Mouse (Mus musculus): ENCODE measurements around the gene Tatdn3. TPM values are rescaled to one million over a fixed set of nuclear protein-coding genes. Genes with fewer than 3 reads are reported as not detected.
"Not testable (repeated sequence)": the region's sequence is repeated elsewhere in the genome, so short reads cannot be mapped to it uniquely, and the experiment has no call there.

Gene Tatdn3
- polyA plus RNA-seq, 1 experiment from 2014 or later: 14.4 TPM

DNA sequence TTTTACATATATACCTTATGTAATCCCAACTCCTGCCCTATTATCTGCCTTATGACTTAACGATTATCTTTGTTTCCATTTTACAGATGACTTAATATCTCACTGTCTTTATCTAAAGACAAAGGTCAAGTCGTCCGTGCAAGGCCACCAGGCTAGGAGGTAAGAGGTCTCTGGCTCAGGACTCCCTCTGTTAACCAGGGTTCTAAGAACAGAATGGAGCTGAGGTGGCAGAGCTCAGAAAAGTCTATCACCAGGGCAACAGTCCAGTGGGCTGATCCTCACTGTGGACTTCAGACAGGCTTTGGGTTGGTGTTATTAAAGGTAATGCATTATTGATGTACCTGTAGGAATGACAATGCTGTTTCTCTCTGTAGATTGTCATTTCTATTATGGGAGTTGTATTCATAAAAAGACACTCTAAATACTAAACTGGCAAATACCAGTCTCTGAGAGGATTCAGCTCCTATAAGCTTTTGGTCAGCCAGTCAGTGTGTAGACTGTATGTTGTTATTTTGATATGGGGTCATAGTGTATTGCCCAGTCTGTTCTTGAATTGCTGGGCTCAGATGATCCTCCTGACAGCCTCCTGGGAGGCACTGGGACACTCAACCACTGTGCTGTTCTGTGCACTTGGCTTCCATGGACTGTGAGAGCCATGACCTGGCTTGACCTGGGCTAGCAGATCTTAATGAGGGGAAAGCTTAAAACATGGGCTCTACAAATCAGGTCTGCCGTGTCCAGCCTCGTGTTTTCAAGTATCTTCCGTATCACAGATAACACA is 26.0 kb downstream of the Tatdn3 start, which contains the start of gene Spata45:
Gene Spata45 (plus strand): TSS at position 86 of the 781 bp plus-strand sequence.
- H3K4me1 ChIP-seq (replicated peaks; ENCODE audit: control insufficient read depth, insufficient read depth, low read length): no peaks in the 10 kb centered on the region
- H3K27me3 ChIP-seq (replicated peaks; ENCODE audit: control insufficient read depth, insufficient read depth, low read length): no peaks in the 10 kb centered on the region
- H3K9me3 ChIP-seq (ENCODE audit: control insufficient read depth, low read length): no peaks in the 10 kb centered on the region
- no peak within 1 kb of the TSS for H3K9ac ChIP-seq (ENCODE audit: low read depth, low read length)
- no peak within 1 kb of the TSS for H3K27ac ChIP-seq (ENCODE audit: low read depth, low read length)
- H3K4me3 ChIP-seq (ENCODE audit: low read depth, low read length): no peak within 1 kb of the TSS
- H3K36me3 ChIP-seq (ENCODE audit: control insufficient read depth, insufficient read depth, low read length): no peaks in the 10 kb centered on the region
- ATAC-seq (replicated peaks; ENCODE audit: low FRiP score): no peak
- no peak for DNase-seq (ENCODE audit: low spot score)
- no peak within 1 kb of the TSS for H3K4me2 ChIP-seq
- WGBS: 62% methylated on average over 6 of the region's 6 CpGs

DNA sequence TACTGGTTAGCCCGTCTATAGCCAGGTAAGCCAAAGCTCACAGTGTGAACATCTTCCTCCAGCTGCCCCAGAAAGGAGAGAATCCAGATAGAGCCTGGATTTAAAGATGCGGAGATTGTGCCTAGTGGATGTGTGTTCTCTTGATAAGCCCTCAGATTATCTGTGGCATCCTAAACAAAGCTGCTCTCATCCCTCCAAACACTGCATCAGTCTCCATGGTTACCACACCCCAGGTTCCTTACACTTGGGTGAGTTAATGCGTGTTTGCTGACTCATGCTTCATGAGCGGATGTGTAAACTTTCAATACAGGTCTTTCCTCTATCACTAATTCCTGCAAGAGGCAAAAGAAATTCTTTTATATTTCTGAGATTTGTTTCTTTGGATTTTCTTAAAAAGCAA is 27.1 kb downstream of the Tatdn3 start:
- Histone ChIP-seq H3K9me3 (ENCODE audit: control insufficient read depth, low read length) (no peaks in the 10 kb centered on the region), H3K27ac (ENCODE audit: low read depth, low read length) (no peak overlapping the region), H3K27me3 (replicated peaks; ENCODE audit: control insufficient read depth, insufficient read depth, low read length) (no peaks in the 10 kb centered on the region), H3K36me3 (ENCODE audit: control insufficient read depth, insufficient read depth, low read length) (no peaks in the 10 kb centered on the region), H3K4me2 (no peak overlapping the region), H3K4me3 (ENCODE audit: low read depth, low read length) (no peak overlapping the region), H3K9ac (ENCODE audit: low read depth, low read length) (no peak overlapping the region), H3K4me1 (replicated peaks; ENCODE audit: control insufficient read depth, insufficient read depth, low read length) (no peaks in the 10 kb centered on the region; the same call in 1 of the 2 replicates)
- 37% methylated on average over 4 of the region's 4 CpGs for WGBS
- no peak for DNase-seq (ENCODE audit: low spot score)
- no peak for ATAC-seq (replicated peaks; ENCODE audit: low FRiP score)

DNA sequence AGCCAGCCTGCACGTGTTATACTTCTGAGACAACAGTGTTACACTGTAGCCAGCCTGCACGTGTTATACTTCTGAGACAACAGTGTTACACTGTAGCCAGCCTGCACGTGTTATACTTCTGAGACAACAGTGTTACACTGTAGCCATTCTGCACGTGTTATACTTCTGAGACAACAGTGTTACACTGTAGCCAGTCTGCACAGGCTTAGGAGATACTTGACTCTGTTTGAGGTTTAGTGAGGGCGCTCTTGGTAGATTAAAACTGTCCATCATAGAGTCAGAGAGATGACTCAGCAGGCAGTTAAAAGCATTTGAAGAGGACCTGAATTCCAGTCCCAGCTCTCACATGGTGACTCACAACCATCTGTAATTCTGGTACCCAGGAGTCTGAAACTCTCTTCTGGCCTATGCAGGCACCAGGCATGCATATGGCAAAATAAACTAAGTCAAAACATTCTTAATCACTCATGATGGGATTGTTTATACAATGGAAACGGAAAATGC is 31.8 kb downstream of the Tatdn3 start:
- not testable (repeated sequence) for ATAC-seq (replicated peaks; ENCODE audit: low FRiP score); H3K27me3 ChIP-seq (replicated peaks; ENCODE audit: control insufficient read depth, insufficient read depth, low read length); H3K4me3 ChIP-seq (ENCODE audit: low read depth, low read length); H3K36me3 ChIP-seq (ENCODE audit: control insufficient read depth, insufficient read depth, low read length); H3K4me2 ChIP-seq; DNase-seq (ENCODE audit: low spot score); H3K9ac ChIP-seq (ENCODE audit: low read depth, low read length); H3K27ac ChIP-seq (ENCODE audit: low read depth, low read length); H3K4me1 ChIP-seq (replicated peaks; ENCODE audit: control insufficient read depth, insufficient read depth, low read length); H3K9me3 ChIP-seq (ENCODE audit: control insufficient read depth, low read length)
- WGBS: 60% methylated on average over 6 of the region's 6 CpGs

DNA sequence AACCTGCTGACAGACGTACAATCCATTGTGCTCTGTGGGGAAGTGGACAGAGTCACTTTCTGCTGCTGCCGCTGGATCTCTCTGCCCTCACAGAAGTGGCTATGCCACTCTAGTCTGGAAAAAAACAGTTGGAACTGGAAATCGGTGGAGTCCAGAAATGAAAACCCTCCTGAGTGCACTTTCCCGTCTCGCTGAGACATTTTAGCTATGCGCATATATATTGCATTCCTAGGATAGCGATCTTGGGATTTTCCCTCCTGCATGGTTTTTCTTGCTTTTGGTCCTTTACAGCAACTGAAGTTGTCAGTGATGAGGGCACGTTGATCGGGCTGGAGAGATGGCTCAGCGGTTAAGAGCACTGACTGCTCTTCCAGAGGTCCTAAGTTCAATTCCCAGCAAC is 32.5 kb downstream of the Tatdn3 start:
- H3K4me2 ChIP-seq: no peak overlapping the region
- peaks cover 4% of the 10 kb centered on the region for H3K4me1 ChIP-seq (replicated peaks; ENCODE audit: control insufficient read depth, insufficient read depth, low read length)
- WGBS: 71% methylated on average over 10 of the region's 10 CpGs
- no peak overlapping the region for H3K9ac ChIP-seq (ENCODE audit: low read depth, low read length)
- no peak overlapping the region for H3K27ac ChIP-seq (ENCODE audit: low read depth, low read length)
- H3K4me3 ChIP-seq (ENCODE audit: low read depth, low read length): no peak overlapping the region
- no peaks in the 10 kb centered on the region for H3K36me3 ChIP-seq (ENCODE audit: control insufficient read depth, insufficient read depth, low read length)
- H3K9me3 ChIP-seq (ENCODE audit: control insufficient read depth, low read length): no peaks in the 10 kb centered on the region
- no peaks in the 10 kb centered on the region for H3K27me3 ChIP-seq (replicated peaks; ENCODE audit: control insufficient read depth, insufficient read depth, low read length)
- DNase-seq (ENCODE audit: low spot score) (no peak), ATAC-seq (replicated peaks; ENCODE audit: low FRiP score) (no peak)

DNA sequence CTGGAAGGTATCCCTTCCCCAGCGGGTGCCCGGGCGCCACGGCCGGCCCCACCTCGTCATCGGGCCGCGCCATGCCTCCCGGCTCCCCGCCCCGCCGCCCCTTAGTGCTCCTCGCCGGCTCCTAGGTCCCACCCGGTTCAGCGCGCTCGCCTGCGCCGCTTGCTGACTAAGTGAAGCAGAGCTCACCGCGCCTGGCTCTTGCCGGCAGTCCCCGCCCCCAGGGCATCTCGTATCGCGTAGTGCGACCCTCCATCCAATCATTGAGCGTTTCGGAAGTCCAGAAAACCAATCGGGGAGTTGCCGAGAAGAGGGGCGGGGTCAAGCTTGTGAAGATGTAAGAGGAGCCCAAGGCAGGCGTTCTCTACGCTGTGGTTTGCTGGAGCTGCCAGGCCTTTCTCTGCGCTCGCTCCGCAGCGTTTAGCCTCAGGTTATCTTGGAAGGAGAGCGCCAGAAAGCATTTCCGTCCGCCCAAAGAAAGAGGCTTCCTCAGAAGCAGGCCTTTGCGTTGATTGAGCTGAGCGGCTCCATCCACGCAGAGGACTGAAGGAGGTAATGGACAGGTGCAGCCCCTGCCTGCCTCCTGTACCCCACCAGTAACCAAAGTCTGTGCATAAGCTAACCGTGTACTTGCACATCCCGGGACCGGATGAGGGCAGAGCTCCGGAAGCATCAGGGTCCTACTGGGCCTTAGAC is 36.6 kb downstream of the Tatdn3 start, which contains the start of gene Flvcr1:
Gene Flvcr1 (minus strand): TSS at position 138 of the 693 bp plus-strand sequence.
- WGBS: under 1% methylated on average over 50 of the region's 50 CpGs
- ATAC-seq (replicated peaks; ENCODE audit: low FRiP score): peak; percentile 99

DNA sequence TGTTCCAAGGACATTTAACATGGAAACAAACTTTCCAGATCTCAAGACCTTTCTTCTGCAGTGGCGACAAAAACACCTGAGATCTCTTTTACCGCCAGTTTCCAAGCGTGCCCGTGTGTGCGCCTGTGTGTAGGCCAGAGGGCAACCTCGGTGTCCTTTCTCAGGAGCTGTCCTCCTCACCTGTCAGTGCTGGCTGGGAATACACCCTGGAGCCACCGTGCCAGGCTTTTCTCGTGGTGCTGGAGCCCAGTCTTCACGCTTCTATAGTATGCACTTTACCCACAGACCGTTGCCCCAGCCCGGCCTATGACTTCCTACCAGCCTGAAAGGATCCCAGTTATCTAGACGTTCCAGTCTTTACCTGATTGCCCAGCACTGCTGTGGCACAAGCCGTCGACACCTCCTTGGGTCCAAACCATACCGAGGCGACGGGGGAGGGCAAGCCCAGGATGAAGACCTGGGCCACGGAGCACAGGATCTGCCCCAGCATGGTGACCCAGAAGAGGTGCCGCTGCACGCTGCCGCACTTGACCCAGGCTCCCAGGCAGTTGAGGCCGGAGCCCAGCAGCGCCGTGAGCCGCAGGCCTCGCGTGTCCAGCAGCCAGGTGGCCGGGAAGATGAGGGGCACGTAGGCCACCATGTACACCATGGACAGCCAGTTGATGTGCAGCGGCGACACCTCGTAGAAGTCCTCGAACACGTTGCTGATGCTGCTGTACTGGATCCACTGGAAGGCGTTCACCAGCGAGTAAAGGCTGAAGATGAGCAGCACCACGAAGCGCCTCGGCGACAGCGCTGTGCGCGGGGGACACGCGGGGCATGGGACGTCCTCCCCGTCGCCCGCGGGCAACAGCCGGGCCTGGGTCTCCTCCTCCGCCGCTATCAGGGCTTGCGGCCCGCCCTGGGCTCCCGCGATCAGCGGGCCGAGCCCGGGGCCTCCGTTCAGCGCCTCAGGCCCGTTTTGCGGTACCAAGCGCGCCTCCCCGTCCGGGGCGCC is 37.4 kb downstream of the Tatdn3 start:
- Histone ChIP-seq H3K9me3 (ENCODE audit: control insufficient read depth, low read length) (no peaks in the 10 kb centered on the region), H3K36me3 (ENCODE audit: control insufficient read depth, insufficient read depth, low read length) (peaks cover 8% of the 10 kb centered on the region; the same call in 1 of the 2 replicates), H3K4me3 (ENCODE audit: low read depth, low read length) (peak overlapping the region; percentile 79), H3K4me1 (replicated peaks; ENCODE audit: control insufficient read depth, insufficient read depth, low read length) (peaks cover 8% of the 10 kb centered on the region), H3K9ac (ENCODE audit: low read depth, low read length) (peak overlapping the region; percentile 88), H3K4me2 (peak overlapping the region; percentile 100), H3K27ac (ENCODE audit: low read depth, low read length) (peak overlapping the region; percentile 82), H3K27me3 (replicated peaks; ENCODE audit: control insufficient read depth, insufficient read depth, low read length) (no peaks in the 10 kb centered on the region)
- peak; percentile 76 for DNase-seq (ENCODE audit: low spot score)
- ATAC-seq (replicated peaks; ENCODE audit: low FRiP score): peak; percentile 51
- 3% methylated on average over 69 of the region's 69 CpGs for WGBS

More for the DNA sequence above, 36.6 kb downstream of the Tatdn3 start, which contains the start of gene Flvcr1:
- Histone ChIP-seq H3K9me3 (ENCODE audit: control insufficient read depth, low read length) (no peaks in the 10 kb centered on the region), H3K27ac (ENCODE audit: low read depth, low read length) (peak within 1 kb of the TSS; percentile 82), H3K4me3 (ENCODE audit: low read depth, low read length) (peak within 1 kb of the TSS; percentile 79), H3K4me2 (peak within 1 kb of the TSS; percentile 100), H3K27me3 (replicated peaks; ENCODE audit: control insufficient read depth, insufficient read depth, low read length) (no peaks in the 10 kb centered on the region), H3K4me1 (replicated peaks; ENCODE audit: control insufficient read depth, insufficient read depth, low read length) (peaks cover 8% of the 10 kb centered on the region), H3K36me3 (ENCODE audit: control insufficient read depth, insufficient read depth, low read length) (peaks cover 5% of the 10 kb centered on the region; the same call in 1 of the 2 replicates), H3K9ac (ENCODE audit: low read depth, low read length) (peak within 1 kb of the TSS; percentile 88)
- DNase-seq (ENCODE audit: low spot score): peak; percentile 96

DNA sequence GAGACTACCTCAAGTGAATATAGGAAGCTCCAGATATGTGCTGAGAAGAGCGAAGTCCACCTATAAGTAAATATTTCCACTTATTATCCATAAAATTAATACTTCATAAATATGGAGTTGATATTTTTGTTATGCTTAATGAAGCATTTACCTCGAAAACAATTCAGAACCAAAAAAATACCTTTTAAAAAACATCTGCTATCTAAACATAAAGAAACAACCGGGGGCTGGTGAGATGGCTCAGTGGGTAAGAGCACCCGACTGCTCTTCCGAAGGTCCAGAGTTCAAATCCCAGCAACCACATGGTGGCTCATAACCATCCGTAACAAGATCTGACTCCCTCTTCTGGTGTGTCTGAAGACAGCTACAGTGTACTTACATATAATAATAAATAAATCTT is 38.9 kb downstream of the Tatdn3 start:
- Histone ChIP-seq H3K36me3 (ENCODE audit: control insufficient read depth, insufficient read depth, low read length) (peaks cover 11% of the 10 kb centered on the region), H3K4me2 (peak overlapping the region; percentile 25; the same call in 1 of the 2 replicates)
- not testable (repeated sequence) for H3K9ac ChIP-seq (ENCODE audit: low read depth, low read length); DNase-seq (ENCODE audit: low spot score); H3K4me1 ChIP-seq (replicated peaks; ENCODE audit: control insufficient read depth, insufficient read depth, low read length); H3K9me3 ChIP-seq (ENCODE audit: control insufficient read depth, low read length); H3K27ac ChIP-seq (ENCODE audit: low read depth, low read length); ATAC-seq (replicated peaks; ENCODE audit: low FRiP score); H3K4me3 ChIP-seq (ENCODE audit: low read depth, low read length); H3K27me3 ChIP-seq (replicated peaks; ENCODE audit: control insufficient read depth, insufficient read depth, low read length)
- WGBS: 93% methylated on average over 5 of the region's 6 CpGs

DNA sequence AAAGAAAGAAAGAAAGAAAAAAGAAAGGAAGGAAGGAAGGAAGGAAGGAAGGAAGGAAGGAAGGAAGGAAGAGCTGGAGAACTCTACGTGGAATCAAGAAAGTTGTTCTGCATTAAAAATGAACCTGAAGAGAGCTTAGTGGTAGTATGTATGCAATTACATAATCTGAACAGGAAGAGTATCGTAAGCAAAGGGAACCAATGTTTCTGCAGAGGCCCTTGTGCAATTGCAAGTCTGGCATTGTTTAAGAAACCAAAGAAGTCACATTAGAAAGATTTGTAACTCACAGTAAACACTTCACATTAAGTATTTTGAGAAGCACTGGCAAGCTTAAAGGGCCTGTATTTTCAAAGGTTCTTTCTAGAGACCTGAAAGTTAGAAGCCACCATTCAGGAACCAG is 39.6 kb downstream of the Tatdn3 start:
- peaks cover 11% of the 10 kb centered on the region for H3K36me3 ChIP-seq (ENCODE audit: control insufficient read depth, insufficient read depth, low read length)
- 80% methylated on average over 2 of the region's 2 CpGs for WGBS
- H3K27me3 ChIP-seq (replicated peaks; ENCODE audit: control insufficient read depth, insufficient read depth, low read length): no peaks in the 10 kb centered on the region
- no peak overlapping the region for H3K4me2 ChIP-seq
- ATAC-seq (replicated peaks; ENCODE audit: low FRiP score) (no peak), DNase-seq (ENCODE audit: low spot score) (no peak)
- no peak overlapping the region for H3K9ac ChIP-seq (ENCODE audit: low read depth, low read length)
- H3K4me3 ChIP-seq (ENCODE audit: low read depth, low read length): no peak overlapping the region
- peaks cover 8% of the 10 kb centered on the region for H3K4me1 ChIP-seq (replicated peaks; ENCODE audit: control insufficient read depth, insufficient read depth, low read length)
- H3K27ac ChIP-seq (ENCODE audit: low read depth, low read length): no peak overlapping the region
- no peaks in the 10 kb centered on the region for H3K9me3 ChIP-seq (ENCODE audit: control insufficient read depth, low read length)
